Mouse (Mus musculus) limb, embryonic 13.5 days (tissue): ENCODE data around the gene Twist2. TPM values are rescaled to one million over a fixed set of nuclear protein-coding genes. Genes with fewer than 3 reads are reported as not detected.

Experiments
- ATAC-seq: fragments of 200-750 bp; cut with Nextera tagmentation; 2 replicates; pipeline ENCODE4 v1.8.0; 2017; ENCODE audit warnings: low read depth, moderate number of reproducible peaks, moderate TSS enrichment; ENCODE audit not compliant: low FRiP score
- H3K27ac ChIP-seq: fragments of 300-500 bp; sonication (generic); 2 replicates; pipeline ENCODE4 v1.5.1; 2015; ENCODE audit warnings: inconsistent platforms, mild to moderate bottlenecking, moderate library complexity
- H3K27me3 ChIP-seq: fragments of 300-500 bp; sonication (generic); 2 replicates; pipeline ENCODE4 v1.6.1; 2015; ENCODE audit warnings: mild to moderate bottlenecking, inconsistent platforms
- H3K36me3 ChIP-seq: fragments of 300-500 bp; sonication (generic); 2 replicates; pipeline ENCODE4 v1.6.1; 2015; ENCODE audit warnings: inconsistent platforms, mild to moderate bottlenecking, moderate library complexity
- H3K4me1 ChIP-seq: fragments of 300-500 bp; sonication (generic); 2 replicates; pipeline ENCODE4 v1.6.1; 2015; ENCODE audit warnings: inconsistent platforms
- H3K4me2 ChIP-seq: fragments of 300-500 bp; sonication (generic); replicated peaks from 2 replicates; pipeline ENCODE4 v1.6.1; 2015; ENCODE audit warnings: inconsistent platforms, mild to moderate bottlenecking, moderate library complexity
- H3K4me3 ChIP-seq: fragments of 300-500 bp; sonication (generic); 2 replicates; pipeline ENCODE4 v1.5.1; 2015; ENCODE audit warnings: moderate library complexity, mild to moderate bottlenecking, inconsistent platforms
- H3K9ac ChIP-seq: fragments of 300-500 bp; sonication (generic); 2 replicates; pipeline ENCODE4 v1.6.1; 2015; ENCODE audit warnings: mild to moderate bottlenecking, inconsistent platforms
- H3K9me3 ChIP-seq: fragments of 300-500 bp; sonication (generic); 2 replicates; pipeline ENCODE4 v1.6.1; 2016; ENCODE audit warnings: inconsistent platforms
- WGBS: fragments of 180-500 bp; shearing (Covaris S2); methylation state at CpG from one replicate; pipeline ENCODE4 v1.1.7; 2015; 5-methylcytosine and 5-hydroxymethylcytosine counted together
- polyA plus RNA-seq: library from polyadenylated mRNA; unstranded; fragments of >200 nt; fragmentation: Nextera tagmentation; extraction: Ambion mirVana; gene quantifications from 2 replicates; pipeline ENCODE4 v1.2.1, GENCODE M21; 2015

The Twist2 gene
- polyA plus RNA-seq, 1 experiment from 2014 or later = 59.2 TPM

DNA sequence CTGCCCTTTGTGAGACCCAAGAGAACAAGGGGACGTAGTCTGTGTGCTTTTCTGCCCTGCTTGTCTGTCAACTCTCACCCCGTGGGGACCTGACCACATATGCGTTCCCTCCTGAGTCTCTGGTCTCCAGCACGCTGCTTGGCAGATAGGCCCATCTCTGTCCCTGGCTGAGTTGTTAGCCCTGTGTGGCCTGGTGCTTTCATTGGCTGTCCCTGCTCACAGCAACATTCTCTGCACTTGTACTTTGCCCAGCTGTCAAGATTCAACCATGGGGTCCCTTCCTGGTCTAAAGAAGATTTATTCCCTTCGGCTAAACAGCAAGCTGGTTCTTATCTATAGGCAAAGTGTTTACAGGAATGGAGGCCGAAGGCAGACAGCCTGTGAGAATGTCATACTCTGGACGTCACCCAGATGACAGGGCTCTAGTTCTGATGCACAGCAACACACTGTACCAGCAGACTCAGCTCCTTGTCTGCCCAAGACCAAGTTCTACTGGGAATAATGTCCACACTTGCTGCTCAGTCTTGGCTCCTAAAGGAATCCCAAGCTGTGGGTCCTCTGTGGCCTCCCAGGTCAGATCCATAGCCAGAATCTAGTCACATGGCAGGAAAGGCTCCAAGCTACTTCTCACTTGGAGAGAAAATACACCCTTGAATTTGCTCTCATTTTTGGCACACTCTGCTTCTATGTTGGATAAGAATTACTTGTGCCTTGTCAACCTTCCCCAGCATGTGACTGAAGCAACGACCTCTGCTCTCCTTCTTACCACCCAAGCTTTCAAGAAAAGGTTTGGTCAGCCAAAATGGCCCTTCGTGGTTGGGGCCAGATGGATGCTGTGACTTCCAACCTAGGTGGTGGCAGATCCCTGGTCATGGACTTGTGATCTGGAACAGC lies 55.8 kb downstream of the Twist2 start:
- Histone ChIP-seq H3K9me3 (no peaks in the 10 kb centered on the region), H3K4me3 (no peak overlapping the region), H3K4me1 (no peaks in the 10 kb centered on the region), H3K9ac (no peak overlapping the region), H3K27me3 (no peaks in the 10 kb centered on the region), H3K27ac (no peak overlapping the region), H3K4me2 (no peak overlapping the region), H3K36me3 (no peaks in the 10 kb centered on the region)
- WGBS = 75% methylated on average over 9 of the region's 9 CpGs
- no peak for ATAC-seq

DNA sequence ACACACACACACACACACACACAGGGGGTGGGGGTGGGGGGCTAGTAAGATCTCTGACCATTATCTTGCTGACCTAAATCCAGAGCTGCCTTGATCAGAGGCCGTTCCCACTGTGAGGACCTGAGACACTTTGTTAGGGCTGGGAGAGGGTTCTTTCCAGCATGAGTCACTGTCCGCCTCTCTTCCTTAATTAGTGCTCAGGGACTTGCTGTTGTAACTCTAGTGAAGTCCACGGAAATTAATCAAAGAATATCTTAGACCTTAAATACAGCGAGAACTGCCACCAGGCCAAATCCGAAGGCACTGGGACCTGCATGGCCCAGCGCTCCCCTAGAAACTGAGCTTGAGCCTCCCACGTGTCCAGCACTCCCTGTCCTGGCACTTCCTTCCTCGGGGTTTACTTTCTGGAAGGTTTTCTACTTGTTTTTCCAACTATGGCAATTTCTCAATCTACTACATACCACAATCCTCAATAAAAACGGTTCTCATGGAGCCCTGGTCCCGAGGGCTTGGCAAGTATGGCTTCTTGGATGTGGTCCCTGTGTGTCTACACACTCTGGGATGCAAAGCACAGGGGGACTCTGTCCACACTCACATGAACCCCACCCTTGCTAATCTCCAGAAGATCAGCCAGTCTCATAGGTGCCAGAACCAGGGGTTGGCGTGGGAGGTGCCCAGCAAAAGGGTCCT lies 57.0 kb downstream of the Twist2 start:
- Histone ChIP-seq H3K9me3 (no peaks in the 10 kb centered on the region), H3K4me3 (no peak overlapping the region), H3K9ac (no peak overlapping the region), H3K36me3 (no peaks in the 10 kb centered on the region), H3K4me2 (no peak overlapping the region), H3K4me1 (no peaks in the 10 kb centered on the region), H3K27ac (no peak overlapping the region), H3K27me3 (no peaks in the 10 kb centered on the region)
- ATAC-seq = no peak
- 81% methylated on average over 11 of the region's 11 CpGs for WGBS

- H3K36me3 ChIP-seq = no peaks in the 10 kb centered on the region
- H3K27ac ChIP-seq = no peak overlapping the region
- H3K27me3 ChIP-seq = no peaks in the 10 kb centered on the region
- H3K4me2 ChIP-seq = no peak overlapping the region
- no peak overlapping the region for H3K9ac ChIP-seq
- no peaks in the 10 kb centered on the region for H3K4me1 ChIP-seq
- no peak overlapping the region for H3K4me3 ChIP-seq
- WGBS = 93% methylated on average over 1 of the region's 1 CpGs
- no peak for ATAC-seq
- H3K9me3 ChIP-seq = no peaks in the 10 kb centered on the region
These were observed 57.6 kb downstream of the Twist2 start for GRCm38 (mm10) chr1:91858901-91859300.

- 66% methylated on average over 7 of the region's 7 CpGs for WGBS
- no peak for ATAC-seq
These were observed 60.2 kb downstream of the Twist2 start for GRCm38 (mm10) chr1:91861511-91861910.

DNA sequence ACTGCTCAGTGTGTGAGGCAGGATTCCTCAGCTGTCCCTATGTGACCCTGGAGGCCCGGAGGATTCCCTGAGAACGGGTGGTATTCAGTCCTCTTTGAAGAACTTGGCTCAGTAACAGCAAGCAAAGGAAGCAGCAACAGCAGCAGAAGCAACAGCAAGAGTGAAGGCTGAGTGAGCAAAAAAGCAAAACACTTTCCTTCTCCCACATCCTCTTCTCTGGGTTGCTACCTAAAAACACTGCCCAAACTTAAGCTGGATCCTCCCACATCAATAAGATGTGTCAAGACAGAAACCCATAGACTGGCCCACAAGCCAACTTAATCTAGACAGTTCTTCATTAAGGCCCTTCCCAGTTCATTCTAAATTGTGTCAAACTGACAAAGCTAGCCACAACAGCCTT lies 64.7 kb downstream of the Twist2 start:
- no peak overlapping the region for H3K27ac ChIP-seq
- H3K4me2 ChIP-seq = no peak overlapping the region
- H3K9ac ChIP-seq = no peak overlapping the region
- no peaks in the 10 kb centered on the region for H3K9me3 ChIP-seq
- H3K4me3 ChIP-seq = no peak overlapping the region
- no peaks in the 10 kb centered on the region for H3K36me3 ChIP-seq
- H3K4me1 ChIP-seq = peaks cover 8% of the 10 kb centered on the region
- 0 out of 2 replicates have a peak, but pooled peaks cover 7% of the 10 kb centered on the region for H3K27me3 ChIP-seq
- no peak for ATAC-seq
- WGBS = 70% methylated on average over 2 of the region's 2 CpGs

More at GRCm38 (mm10) chr1:91861511-91861910, 60.2 kb downstream of the Twist2 start:
- Histone ChIP-seq H3K27ac (no peak overlapping the region), H3K27me3 (no peaks in the 10 kb centered on the region), H3K9me3 (no peaks in the 10 kb centered on the region), H3K36me3 (no peaks in the 10 kb centered on the region), H3K4me2 (no peak overlapping the region), H3K9ac (no peak overlapping the region), H3K4me1 (no peaks in the 10 kb centered on the region), H3K4me3 (no peak overlapping the region)

DNA sequence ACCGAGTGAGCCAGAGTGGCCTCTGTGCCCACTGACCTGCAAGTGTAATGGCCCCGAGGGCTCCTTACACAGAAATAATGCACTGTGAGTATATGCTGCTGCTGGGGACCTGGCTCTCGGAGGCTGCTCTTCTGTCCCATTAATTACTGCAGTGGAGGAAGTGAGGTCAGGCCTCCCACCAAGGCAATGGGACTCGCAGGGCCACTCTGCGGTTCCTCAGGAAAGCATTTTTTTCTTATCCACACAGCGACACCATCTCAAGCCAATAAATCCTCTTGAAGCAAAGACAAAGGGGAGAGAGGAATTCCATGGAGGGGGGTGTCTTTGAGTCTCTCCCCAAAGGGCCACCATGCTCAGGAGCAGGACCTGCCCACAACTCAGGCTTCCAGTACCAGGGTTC lies 69.8 kb downstream of the Twist2 start:
- Histone ChIP-seq H3K27me3 (0 out of 2 replicates have a peak, but pooled peaks cover 7% of the 10 kb centered on the region), H3K4me3 (no peak overlapping the region), H3K36me3 (no peaks in the 10 kb centered on the region), H3K27ac (no peak overlapping the region), H3K9me3 (no peaks in the 10 kb centered on the region), H3K4me1 (peaks cover 44% of the 10 kb centered on the region), H3K9ac (no peak overlapping the region), H3K4me2 (no peak overlapping the region)
- no peak for ATAC-seq
- 30% methylated on average over 6 of the region's 6 CpGs for WGBS

DNA sequence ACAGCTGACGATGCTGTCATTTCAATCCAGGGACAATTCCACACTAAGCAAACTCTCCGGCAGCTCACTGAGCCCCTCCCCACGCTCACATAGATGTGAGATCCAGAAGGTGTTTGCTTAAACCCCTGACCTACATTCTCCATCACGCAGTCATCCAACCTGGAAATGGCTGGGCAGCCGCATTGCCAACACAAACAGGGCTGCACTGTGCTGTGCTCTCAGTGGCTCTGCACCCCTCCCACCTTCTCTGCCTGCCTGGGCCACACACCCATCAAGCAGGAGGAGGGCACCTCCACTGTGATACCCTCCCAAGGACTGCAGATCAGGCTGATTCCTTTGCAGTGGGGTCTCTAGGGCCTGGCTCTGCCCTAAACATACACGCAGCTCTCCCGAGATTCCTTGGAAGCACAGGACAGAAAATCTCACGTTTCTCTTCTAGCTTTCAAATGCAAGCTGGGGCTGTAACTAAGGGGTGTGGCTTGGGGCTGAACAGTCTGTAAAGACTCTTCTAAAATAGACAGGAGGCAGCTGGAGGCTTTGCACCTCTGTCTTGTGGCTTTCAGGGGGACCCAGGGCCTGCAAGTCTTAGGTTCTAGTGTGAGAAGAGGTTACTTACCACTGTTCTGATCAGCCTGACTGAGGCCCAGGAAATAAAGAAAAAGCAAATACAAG lies 71.3 kb downstream of the Twist2 start:
- Histone ChIP-seq H3K9me3 (no peaks in the 10 kb centered on the region), H3K4me3 (no peak overlapping the region), H3K4me1 (peaks cover 44% of the 10 kb centered on the region), H3K36me3 (no peaks in the 10 kb centered on the region), H3K4me2 (peak overlapping the region; percentile 36), H3K27me3 (0 out of 2 replicates have a peak, but pooled peaks cover 7% of the 10 kb centered on the region), H3K9ac (no peak overlapping the region), H3K27ac (peak overlapping the region; percentile 45; the same call in 1 of the 2 replicates)
- 37% methylated on average over 8 of the region's 8 CpGs for WGBS
- peak; percentile 66 for ATAC-seq

GRCm38 (mm10) chr1:91873572-91874285 lies 72.5 kb downstream of the Twist2 start:
- WGBS = 46% methylated on average over 10 of the region's 10 CpGs

GRCm38 (mm10) chr1:91874633-91875032 lies 73.4 kb downstream of the Twist2 start:
- H3K4me2 ChIP-seq = no peak overlapping the region
- ATAC-seq = no peak
- 0 out of 2 replicates have a peak, but pooled peaks cover 7% of the 10 kb centered on the region for H3K27me3 ChIP-seq
- 14% methylated on average over 2 of the region's 2 CpGs for WGBS
- no peak overlapping the region for H3K9ac ChIP-seq
- H3K4me3 ChIP-seq = no peak overlapping the region
- H3K9me3 ChIP-seq = no peaks in the 10 kb centered on the region
- H3K36me3 ChIP-seq = no peaks in the 10 kb centered on the region
- peaks cover 53% of the 10 kb centered on the region for H3K4me1 ChIP-seq
- no peak overlapping the region for H3K27ac ChIP-seq

More at GRCm38 (mm10) chr1:91873572-91874285, 72.5 kb downstream of the Twist2 start:
- H3K36me3 ChIP-seq = no peaks in the 10 kb centered on the region
- H3K4me2 ChIP-seq = no peak overlapping the region
- H3K9ac ChIP-seq = no peak overlapping the region
- H3K9me3 ChIP-seq = no peaks in the 10 kb centered on the region
- no peak overlapping the region for H3K4me3 ChIP-seq
- H3K27ac ChIP-seq = no peak overlapping the region; the same call in 1 of the 2 replicates
- H3K4me1 ChIP-seq = peaks cover 51% of the 10 kb centered on the region
- ATAC-seq = no peak
- 0 out of 2 replicates have a peak, but pooled peaks cover 7% of the 10 kb centered on the region for H3K27me3 ChIP-seq

DNA sequence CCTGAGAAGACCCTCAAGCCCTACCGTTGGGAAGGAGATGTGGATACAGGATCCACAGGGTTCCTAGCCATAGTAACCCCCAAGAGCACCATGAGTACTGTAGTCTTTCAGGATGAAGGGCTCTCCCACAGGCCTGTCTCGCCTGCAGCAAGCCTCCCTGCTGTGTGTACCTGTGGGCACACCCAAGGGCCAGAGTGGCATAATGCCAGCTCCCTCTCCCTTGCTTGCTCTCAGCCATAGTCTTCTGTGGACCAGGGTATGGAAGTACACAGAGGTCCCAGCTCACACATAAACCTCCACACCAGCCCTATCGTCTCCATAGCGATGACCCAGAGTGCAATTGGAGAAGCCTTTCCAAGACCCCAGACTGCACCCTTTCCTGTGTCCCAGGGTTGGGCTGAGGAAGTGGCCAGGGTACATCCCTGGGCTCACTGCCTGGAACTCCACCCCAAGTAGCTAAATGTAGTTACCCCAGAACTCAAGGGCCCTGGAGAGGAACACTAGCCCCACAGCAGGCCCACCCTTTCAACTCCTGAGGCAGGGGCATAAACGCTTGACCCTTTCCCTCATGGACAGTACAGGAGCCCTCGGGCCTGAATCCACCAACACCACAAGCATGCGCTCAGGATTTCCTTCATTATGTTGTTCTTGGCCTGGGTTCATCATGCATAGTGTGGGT lies 73.9 kb downstream of the Twist2 start:
- ATAC-seq = no peak
- Histone ChIP-seq H3K9ac (no peak overlapping the region), H3K9me3 (no peaks in the 10 kb centered on the region), H3K4me2 (no peak overlapping the region), H3K36me3 (no peaks in the 10 kb centered on the region), H3K27ac (no peak overlapping the region), H3K4me1 (peaks cover 53% of the 10 kb centered on the region), H3K4me3 (no peak overlapping the region), H3K27me3 (0 out of 2 replicates have a peak, but pooled peaks cover 3% of the 10 kb centered on the region)
- WGBS = 74% methylated on average over 7 of the region's 7 CpGs

DNA sequence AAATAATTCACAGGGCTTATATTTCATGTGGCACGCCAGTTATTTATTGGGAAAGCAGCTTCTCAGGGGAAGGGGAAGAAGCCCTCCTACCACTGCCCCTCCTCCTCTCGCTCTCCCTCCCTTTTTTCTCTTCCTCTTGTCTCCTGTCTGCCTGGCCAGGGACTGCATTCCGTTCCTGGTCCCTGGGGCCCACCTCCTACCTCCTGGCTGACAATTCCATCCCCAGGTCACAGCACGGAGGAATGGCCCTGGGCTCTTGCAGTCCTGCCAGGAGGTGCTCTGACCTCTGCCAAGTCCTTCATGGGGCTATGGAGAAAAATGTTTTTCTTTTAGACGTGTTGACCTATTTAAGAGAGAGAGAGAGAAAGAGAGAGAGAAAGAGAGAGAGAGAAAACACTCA lies 77.4 kb downstream of the Twist2 start:
- ATAC-seq = no peak
- H3K9ac ChIP-seq = no peak overlapping the region
- H3K27ac ChIP-seq = no peak overlapping the region
- H3K4me1 ChIP-seq = peaks cover 18% of the 10 kb centered on the region
- WGBS = 38% methylated on average over 5 of the region's 5 CpGs
- H3K27me3 ChIP-seq = no peaks in the 10 kb centered on the region
- H3K4me3 ChIP-seq = no peak overlapping the region
- H3K36me3 ChIP-seq = no peaks in the 10 kb centered on the region
- no peak overlapping the region for H3K4me2 ChIP-seq
- peaks cover 12% of the 10 kb centered on the region for H3K9me3 ChIP-seq
